Mouse (Mus musculus): Measurements from ENCODE around the gene Dgke. TPM values are rescaled to one million over a fixed set of nuclear protein-coding genes. Genes with fewer than 3 reads are reported as not detected.
A peak's percentile ranks its signal among the peaks of the same experiment; 100 is the strongest.

The Dgke gene
- total and polyA plus RNA-seq, 3 experiments, result 4.8 to 17.0 (median 13.4) TPM

GRCm38 (mm10) chr11:89030552-89030951 is 36.1 kb downstream of the Dgke start:
- Histone ChIP-seq H3K9me3 (replicated peaks; ENCODE audit: low read length) (no peaks in the 10 kb centered on the region), H3K4me1 (ENCODE audit: control insufficient read depth in 1 of 2, insufficient read depth in 2 of 2) (peaks cover 24 to 42% of the 10 kb centered on the region in 2 experiments), H3K79me2 (replicated peaks; ENCODE audit: control insufficient read depth, extremely low read depth, insufficient read depth, poor library complexity, severe bottlenecking) (no peaks in the 10 kb centered on the region), H3K27me3 (replicated peaks) (no peaks in the 10 kb centered on the region), H3K4me3 (replicated peaks in 1 of 3; ENCODE audit: low read depth in 2 of 3, low read length in 2 of 3, poor library complexity in 1 of 3) (no peak overlapping the region), H3K27ac (ENCODE audit: insufficient read depth, low read depth) (no peak overlapping the region), H3K36me3 (replicated peaks in 1 of 2; ENCODE audit: control insufficient read depth in 1 of 2, insufficient read depth in 1 of 2, low read length in 1 of 2) (peaks cover 0 to 5% of the 10 kb centered on the region in 2 experiments), H3K9ac (ENCODE audit: insufficient read depth, low read depth) (no peak overlapping the region), H3K4me2 (ENCODE audit: insufficient read depth, low read depth, poor library complexity, severe bottlenecking) (no peak overlapping the region)
- no peak for DNase-seq (ENCODE audit: extremely low read depth)
- in situ Hi-C loops (cut with MboI; ENCODE audit: low pct_ligation_motif_present, low pct_unique_long_range_greater_than_20kb, low sequenced_read_pairs), result loop anchor here (10.0 kb wide), 1 partner anchor 46 kb away; no protein-coding TSS in a partner anchor
- dilution Hi-C loops (cut with MboI; ENCODE audit: extremely low pct_ligation_motif_present, extremely low pct_unique_long_range_greater_than_20kb, low sequenced_read_pairs), result no loop called here
- TF ChIP-seq UBTF (IDR thresholded peaks at IDR 0.05; ENCODE audit: low read depth, low read length), result no peak
- TF ChIP-seq POLR2AphosphoS2 (IDR thresholded peaks at IDR 0.05; ENCODE audit: low read depth, low read length), result no peak
- no peak for TF ChIP-seq JUN (IDR thresholded peaks at IDR 0.05; ENCODE audit: insufficient read depth, low read depth, low read length)
- no peak for TF ChIP-seq ELF1 (IDR thresholded peaks at IDR 0.05; ENCODE audit: low read depth, low read length)
- TF ChIP-seq JUND (conservative IDR thresholded peaks at IDR 0.05; ENCODE audit: low read depth, low read length), result no peak
- TF ChIP-seq NELFE (IDR thresholded peaks at IDR 0.05; ENCODE audit: low read depth, low read length), result no peak
- TF ChIP-seq MYC (IDR thresholded peaks at IDR 0.05; ENCODE audit: low read depth, low read length), result no peak
- TF ChIP-seq EP300 (IDR thresholded peaks at IDR 0.05; ENCODE audit: low read length), result no peak
- no peak for TF ChIP-seq ZKSCAN1 (IDR thresholded peaks at IDR 0.05; ENCODE audit: borderline replicate concordance, low read depth, low read length)
- no peak for TF ChIP-seq CHD2 (IDR thresholded peaks at IDR 0.05; ENCODE audit: low read length)

- no peaks in the 10 kb centered on the region for H3K36me3 ChIP-seq (replicated peaks in 1 of 2; ENCODE audit: control insufficient read depth in 1 of 2, insufficient read depth in 1 of 2, low read length in 1 of 2)
- in situ Hi-C loops (cut with MboI; ENCODE audit: low pct_ligation_motif_present, low pct_unique_long_range_greater_than_20kb, low sequenced_read_pairs), result no loop called here
- no peak overlapping the region for H3K27ac ChIP-seq (ENCODE audit: insufficient read depth, low read depth)
- H3K79me2 ChIP-seq (replicated peaks; ENCODE audit: control insufficient read depth, extremely low read depth, insufficient read depth, poor library complexity, severe bottlenecking), result no peaks in the 10 kb centered on the region
- no peak overlapping the region for H3K9ac ChIP-seq (ENCODE audit: insufficient read depth, low read depth)
- dilution Hi-C loops (cut with MboI; ENCODE audit: extremely low pct_ligation_motif_present, extremely low pct_unique_long_range_greater_than_20kb, low sequenced_read_pairs), result no loop called here
- H3K27me3 ChIP-seq (replicated peaks), result no peaks in the 10 kb centered on the region
- H3K4me3 ChIP-seq (replicated peaks in 1 of 3; ENCODE audit: low read depth in 2 of 3, low read length in 2 of 3, poor library complexity in 1 of 3), result no peak overlapping the region
- peak; percentile 73 for DNase-seq (ENCODE audit: extremely low read depth)
- TF ChIP-seq CHD2 (IDR thresholded peaks at IDR 0.05; ENCODE audit: low read length), result peak; percentile 47; the same call in 1 of the 2 replicates
- no peak for TF ChIP-seq ZMIZ1 (IDR thresholded peaks at IDR 0.05; ENCODE audit: low read depth, low read length)
- TF ChIP-seq MEF2A (IDR thresholded peaks at IDR 0.05; ENCODE audit: borderline replicate concordance, low read depth, low read length), result 0 out of 2 replicates have a peak, but pooled peaks have one; percentile 39
- peak; percentile 31; the same call in 1 of the 2 replicates for TF ChIP-seq IRF4 (IDR thresholded peaks at IDR 0.05; ENCODE audit: low read depth, low read length)
- no peaks in the 10 kb centered on the region for H3K9me3 ChIP-seq (replicated peaks; ENCODE audit: low read length)
- H3K4me1 ChIP-seq (ENCODE audit: control insufficient read depth in 1 of 2, insufficient read depth in 2 of 2), result peaks cover 29 to 57% of the 10 kb centered on the region in 2 experiments
- 0 out of 2 replicates have a peak overlapping the region, but pooled peaks have one; percentile 3 for H3K4me2 ChIP-seq (ENCODE audit: insufficient read depth, low read depth, poor library complexity, severe bottlenecking)
These were observed 37.7 kb downstream of the Dgke start for GRCm38 (mm10) chr11:89028871-89029405.
